Comparison of ENCODE assay signal across 41 mouse cellular contexts in genomic region chr7:99684086-99684485, GRCm38 (mm10). TPM values are rescaled to one million over a fixed set of nuclear protein-coding genes. Genes with fewer than 3 reads are reported as not detected.
DNase-seq lines count a peak whose midpoint lies in the region; ATAC-seq and TF ChIP-seq lines count a peak whose summit lies in the region.
"Had no signal": no experiment of that assay in that cellular context is flagged by ENCODE, and none has a peak within 500 bp of the region (broad histone marks: within the 10 kb centered on the region; RNA-seq: fewer than 3 reads in every experiment).

No protein-coding gene starts in this region.

- H3K36me3 ChIP-seq in intestine, postnatal 0 days (ENCODE audit: control insufficient read depth, insufficient read depth) = no peaks in the 10 kb centered on the region
- H3K36me3 ChIP-seq: embryonic facial prominence, embryonic 13.5 days; heart, embryonic 10.5 days; heart, embryonic 15.5 days; hindbrain, embryonic 12.5 days; limb, embryonic 10.5 days; limb, embryonic 15.5 days; liver, embryonic 13.5 days; midbrain, embryonic 12.5 days; neural tube, embryonic 12.5 days had no signal

- H3K27me3 ChIP-seq in intestine, postnatal 0 days (replicated peaks; ENCODE audit: control insufficient read depth, insufficient read depth, low read length) = no peaks in the 10 kb centered on the region
- H3K27me3 ChIP-seq: embryonic facial prominence, embryonic 13.5 days; hindbrain, embryonic 12.5 days; limb, embryonic 15.5 days; liver, embryonic 13.5 days; midbrain, embryonic 12.5 days; neural tube, embryonic 12.5 days had no signal

- H3K9ac ChIP-seq in intestine, postnatal 0 days (ENCODE audit: low read depth, low read length) = no peak overlapping the region
- H3K9ac ChIP-seq: embryonic facial prominence, embryonic 13.5 days; heart, embryonic 15.5 days; hindbrain, embryonic 12.5 days; limb, embryonic 15.5 days; liver, embryonic 13.5 days; midbrain, embryonic 12.5 days; neural tube, embryonic 12.5 days had no signal

- TF ChIP-seq CTCF in intestine, postnatal 0 days (IDR thresholded peaks at IDR 0.05; ENCODE audit: low read depth) = no peak

- 0 out of 2 replicates have a peak, but pooled peaks cover 4% of the 10 kb centered on the region for H3K4me1 ChIP-seq in intestine, postnatal 0 days (replicated peaks; ENCODE audit: control insufficient read depth, insufficient read depth, low read length)
- H3K4me1 ChIP-seq: embryonic facial prominence, embryonic 13.5 days; hindbrain, embryonic 12.5 days; limb, embryonic 15.5 days; liver, embryonic 13.5 days; midbrain, embryonic 12.5 days; neural tube, embryonic 12.5 days had no signal

- H3K4me2 ChIP-seq in intestine, postnatal 0 days (replicated peaks; ENCODE audit: low read depth) = no peak overlapping the region
- H3K4me2 ChIP-seq: embryonic facial prominence, embryonic 13.5 days; heart, embryonic 15.5 days; hindbrain, embryonic 12.5 days; limb, embryonic 15.5 days; liver, embryonic 13.5 days; midbrain, embryonic 12.5 days; neural tube, embryonic 12.5 days had no signal

- peak; percentile 66 for DNase-seq in layer of hippocampus, adult 9-11 months
- no peak for DNase-seq in layer of hippocampus, postnatal 10 days (ENCODE audit: low spot score in 2 of 2)
- DNase-seq in right cerebral cortex, adult 18-20 months = peak; percentile 60
- no peak for DNase-seq in right cerebral cortex, postnatal 10 days (ENCODE audit: low spot score in 2 of 2)
- peak; percentile 47 for DNase-seq in right cerebral cortex, postnatal 14 days
- DNase-seq: adrenal gland, adult 2 months; B cell, adult 2 months; cerebellum, adult 11 months; cerebellum, adult 9-10 months; embryo, embryonic 11 days; gastrocnemius, postnatal 25 days; heart, adult 11 months; kidney, adult 9 months; kidney, postnatal 10 days; liver, embryonic 13.5 days; lung, adult 18-20 months; lung, postnatal 4 days had no signal

- ATAC-seq in intestine, postnatal 0 days = no peak
- ATAC-seq: activated CD4-positive, CD25-positive, alpha-beta regulatory T cell, adult 4 months; forebrain, embryonic 16.5 days; intestine, embryonic 16.5 days; lung, postnatal 0 days had no signal

- no peak overlapping the region for H3K27ac ChIP-seq in intestine, postnatal 0 days (ENCODE audit: low read depth, low read length)
- H3K27ac ChIP-seq: embryonic facial prominence, embryonic 13.5 days; heart, embryonic 10.5 days; heart, embryonic 15.5 days; hindbrain, embryonic 12.5 days; limb, embryonic 10.5 days; limb, embryonic 15.5 days; liver, embryonic 13.5 days; midbrain, embryonic 12.5 days; neural tube, embryonic 12.5 days had no signal

- WGBS in intestine, postnatal 0 days = 37% methylated on average over 4 of the region's 4 CpGs

- no peaks in the 10 kb centered on the region for H3K9me3 ChIP-seq in intestine, postnatal 0 days (ENCODE audit: control insufficient read depth)
- H3K9me3 ChIP-seq: embryonic facial prominence, embryonic 13.5 days; heart, embryonic 10.5 days; heart, embryonic 15.5 days; hindbrain, embryonic 12.5 days; limb, embryonic 10.5 days; limb, embryonic 15.5 days; liver, embryonic 13.5 days; megakaryocyte, embryonic 14.5 days; midbrain, embryonic 12.5 days; neural tube, embryonic 12.5 days had no signal

- H3K4me3 ChIP-seq in intestine, postnatal 0 days (ENCODE audit: low read depth, low read length) = no peak overlapping the region
- H3K4me3 ChIP-seq: embryonic facial prominence, embryonic 13.5 days; erythroblast, embryonic 14.5 days; heart, embryonic 10.5 days; heart, embryonic 15.5 days; hindbrain, embryonic 12.5 days; limb, embryonic 10.5 days; limb, embryonic 15.5 days; liver, embryonic 13.5 days; megakaryocyte, embryonic 14.5 days; midbrain, embryonic 12.5 days; myocyte; neural tube, embryonic 12.5 days had no signal

RNA-seq across cellular contexts. Expression of gene Slco2b1, which starts 27.1 kb away (rescaled TPM):
- total RNA-seq in layer of hippocampus, postnatal 10 days (2021) = 10 to 100 TPM; 14.8 to 15.4 TPM
- polyA plus RNA-seq in intestine, postnatal 0 days (2015; fragmentation: Nextera tagmentation; extraction: Ambion mirVana) = 2.2 and 3.2 TPM in 2 replicates
- polyA plus RNA-seq: activated CD4-positive, CD25-positive, alpha-beta regulatory T cell, adult 4 months; erythroblast, embryonic 14.5 days had no signal

RNA-seq across cellular contexts. Expression of gene Olfr520, which starts 46.0 kb away (rescaled TPM):
- total RNA-seq in layer of hippocampus, postnatal 10 days (2021) = not detected
- not detected in 2 replicates for polyA plus RNA-seq in intestine, postnatal 0 days (2015; fragmentation: Nextera tagmentation; extraction: Ambion mirVana)
- total RNA-seq: adrenal gland, adult 2 months; gastrocnemius, adult 18-20 months; gastrocnemius, postnatal 25 days; heart, postnatal 25 days; layer of hippocampus, postnatal 25 days; midbrain, postnatal 0 days had no signal
- polyA plus RNA-seq: activated CD4-positive, CD25-positive, alpha-beta regulatory T cell, adult 4 months; adrenal gland, adult 2 months; embryonic facial prominence, embryonic 13.5 days; erythroblast, embryonic 14.5 days; forebrain, embryonic 11.5 days; forebrain, embryonic 16.5 days; heart, embryonic 15.5 days; hindbrain, embryonic 12.5 days; intestine, embryonic 16.5 days; large intestine, adult 2 months; limb, embryonic 10.5 days; limb, embryonic 15.5 days; liver, embryonic 13.5 days; lung, postnatal 0 days; midbrain, embryonic 12.5 days; midbrain, postnatal 0 days; myocyte; neural tube, embryonic 12.5 days; small intestine, adult 2 months; stomach, embryonic 14.5 days had no signal

RNA-seq across cellular contexts. Expression of gene Tpbgl, which starts 57.2 kb away (rescaled TPM):
- 1 to 10 TPM; 2.9 to 3.3 TPM for total RNA-seq in layer of hippocampus, postnatal 10 days (2021)
- 1.4 and 1.9 TPM in 2 replicates for polyA plus RNA-seq in intestine, postnatal 0 days (2015; fragmentation: Nextera tagmentation; extraction: Ambion mirVana)
- polyA plus RNA-seq: limb, embryonic 10.5 days; myocyte had no signal

Comparison
In these comparisons a context has a peak if more than half of its experiments do, and no peak if none do; other contexts are left out.
1. DNase-seq: peak in layer of hippocampus, adult 9-11 months (single experiment), right cerebral cortex, adult 18-20 months (single experiment) and right cerebral cortex, postnatal 14 days (single experiment); none in layer of hippocampus, postnatal 10 days (0 of 2) and right cerebral cortex, postnatal 10 days (0 of 2).